Mouse (Mus musculus) hindbrain, embryonic 14.5 days (tissue): Measurements from ENCODE around the gene Cdca8. TPM values are rescaled to one million over a fixed set of nuclear protein-coding genes. Genes with fewer than 3 reads are reported as not detected.

Experiments
- ATAC-seq: fragments of 200-750 bp; cut with Nextera tagmentation; 2 replicates; pipeline ENCODE4 v1.8.0; 2017; ENCODE audit warnings: moderate number of reproducible peaks, mild to moderate bottlenecking, moderate TSS enrichment, moderate library complexity; ENCODE audit not compliant: low FRiP score
- DNase-seq: peaks from one replicate; pipeline ENCODE4 v3.0.0-alpha.2; 2015; ENCODE audit warnings: low spot score
- H3K27ac ChIP-seq: fragments of 300-500 bp; sonication (generic); 2 replicates; pipeline ENCODE4 v1.5.1; 2014; ENCODE audit warnings: mild to moderate bottlenecking, moderate library complexity
- H3K27me3 ChIP-seq: fragments of 300-500 bp; sonication (generic); 2 replicates; pipeline ENCODE4 v1.6.1; 2014; ENCODE audit warnings: mild to moderate bottlenecking, low read length, mixed read lengths; ENCODE audit not compliant: control insufficient read depth, insufficient read depth
- H3K36me3 ChIP-seq: fragments of 300-500 bp; sonication (generic); replicated peaks from 2 replicates; pipeline ENCODE4 v1.6.1; 2014; ENCODE audit not compliant: control insufficient read depth, insufficient read depth
- H3K4me1 ChIP-seq: fragments of 300-500 bp; sonication (generic); replicated peaks from 2 replicates; pipeline ENCODE4 v1.6.1; 2014; ENCODE audit warnings: antibody characterized with exemption, low read length, mixed read lengths; ENCODE audit not compliant: control insufficient read depth, insufficient read depth
- H3K4me2 ChIP-seq: fragments of 300-500 bp; sonication (generic); replicated peaks from 2 replicates; pipeline ENCODE4 v1.6.1; 2014; ENCODE audit warnings: mild to moderate bottlenecking, moderate library complexity
- H3K4me3 ChIP-seq: fragments of 300-500 bp; sonication (generic); replicated peaks from 2 replicates; pipeline ENCODE4 v1.5.1; 2014; ENCODE audit warnings: mild to moderate bottlenecking, low read length
- H3K9ac ChIP-seq: fragments of 300-500 bp; sonication (generic); 2 replicates; pipeline ENCODE4 v1.6.1; 2014
- H3K9me3 ChIP-seq: fragments of 300-500 bp; sonication (generic); 2 replicates; pipeline ENCODE4 v1.6.1; 2016; ENCODE audit warnings: low read length; ENCODE audit not compliant: control insufficient read depth
- WGBS: fragments of 180-500 bp; shearing (Covaris S2); extraction: QIAGEN DNeasy Blood & Tissue Kit; methylation state at CpG from one replicate; pipeline ENCODE4 v1.1.7; 2014; 5-methylcytosine and 5-hydroxymethylcytosine counted together
- polyA plus RNA-seq: library from polyadenylated mRNA; unstranded; fragments of >200 nt; fragmentation: Nextera tagmentation; extraction: Ambion mirVana; gene quantifications from 2 replicates; pipeline ENCODE4 v1.2.1, GENCODE M21; 2014

The Cdca8 gene
- polyA plus RNA-seq, 1 experiment from 2014 or later, result 19.0 TPM

GRCm38 (mm10) chr4:124960940-124961339 is 21.8 kb upstream of the Cdca8 start:
- 92% methylated on average over 11 of the region's 11 CpGs for WGBS

GRCm38 (mm10) chr4:124959062-124959461 is 20.0 kb upstream of the Cdca8 start:
- no peaks in the 10 kb centered on the region for H3K36me3 ChIP-seq
- no peak overlapping the region for H3K27ac ChIP-seq
- H3K9ac ChIP-seq, result no peak overlapping the region
- no peak overlapping the region for H3K4me3 ChIP-seq
- H3K9me3 ChIP-seq, result no peaks in the 10 kb centered on the region
- no peaks in the 10 kb centered on the region for H3K27me3 ChIP-seq
- DNase-seq, result no peak
- no peak overlapping the region for H3K4me2 ChIP-seq
- ATAC-seq, result no peak
- no peaks in the 10 kb centered on the region for H3K4me1 ChIP-seq
- WGBS, result 76% methylated on average over 11 of the region's 11 CpGs

More at GRCm38 (mm10) chr4:124960940-124961339, 21.8 kb upstream of the Cdca8 start:
- Histone ChIP-seq H3K9me3 (no peaks in the 10 kb centered on the region), H3K27ac (no peak overlapping the region), H3K4me1 (no peaks in the 10 kb centered on the region; the same call in 1 of the 2 replicates), H3K27me3 (no peaks in the 10 kb centered on the region), H3K4me2 (no peak overlapping the region), H3K36me3 (no peaks in the 10 kb centered on the region), H3K9ac (no peak overlapping the region), H3K4me3 (no peak overlapping the region)
- ATAC-seq (no peak), DNase-seq (no peak)

DNA sequence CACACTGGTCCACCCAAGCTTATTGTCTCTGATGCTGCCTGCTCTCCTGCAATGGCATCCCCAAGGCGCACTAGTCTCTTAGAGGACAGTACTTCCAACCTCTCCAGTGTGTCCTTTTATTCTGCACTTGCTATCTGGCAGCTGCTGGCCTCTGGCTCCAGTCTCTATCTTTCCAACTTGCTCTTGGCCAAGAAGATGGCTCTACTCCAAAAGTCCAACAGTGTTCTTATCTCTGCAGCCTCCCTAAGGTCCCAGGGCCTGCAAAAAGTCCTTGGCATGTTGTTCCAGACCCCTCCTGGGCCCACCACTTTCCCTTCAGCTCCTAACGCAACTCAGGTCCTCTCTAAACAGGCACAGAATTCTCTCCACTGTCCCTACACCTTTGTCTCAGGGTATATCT is 18.2 kb upstream of the Cdca8 start:
- H3K27ac ChIP-seq, result no peak overlapping the region
- no peaks in the 10 kb centered on the region for H3K27me3 ChIP-seq
- H3K36me3 ChIP-seq, result no peaks in the 10 kb centered on the region
- DNase-seq (no peak), ATAC-seq (no peak)
- no peak overlapping the region for H3K4me3 ChIP-seq
- no peaks in the 10 kb centered on the region for H3K9me3 ChIP-seq
- no peak overlapping the region for H3K4me2 ChIP-seq
- H3K9ac ChIP-seq, result no peak overlapping the region
- H3K4me1 ChIP-seq, result no peaks in the 10 kb centered on the region
- WGBS, result 84% methylated on average over 2 of the region's 2 CpGs

- no peaks in the 10 kb centered on the region for H3K9me3 ChIP-seq
- no peak overlapping the region for H3K4me2 ChIP-seq
- ATAC-seq (no peak), DNase-seq (no peak)
- H3K36me3 ChIP-seq, result no peaks in the 10 kb centered on the region
- H3K27me3 ChIP-seq, result no peaks in the 10 kb centered on the region
- H3K4me3 ChIP-seq, result no peak overlapping the region
- H3K4me1 ChIP-seq, result no peaks in the 10 kb centered on the region
- H3K27ac ChIP-seq, result no peak overlapping the region
- 79% methylated on average over 4 of the region's 4 CpGs for WGBS
- no peak overlapping the region for H3K9ac ChIP-seq
These were observed 14.4 kb upstream of the Cdca8 start for GRCm38 (mm10) chr4:124953546-124953945.

GRCm38 (mm10) chr4:124951036-124951433 is 11.9 kb upstream of the Cdca8 start:
- H3K9ac ChIP-seq, result no peak overlapping the region
- 45% methylated on average over 10 of the region's 10 CpGs for WGBS
- no peak for ATAC-seq

GRCm38 (mm10) chr4:124950181-124951035 is 11.3 kb upstream of the Cdca8 start:
- H3K9ac ChIP-seq, result no peak overlapping the region

More at GRCm38 (mm10) chr4:124951036-124951433, 11.9 kb upstream of the Cdca8 start:
- H3K4me2 ChIP-seq, result no peak overlapping the region
- H3K4me1 ChIP-seq, result no peaks in the 10 kb centered on the region
- H3K4me3 ChIP-seq, result no peak overlapping the region
- H3K9me3 ChIP-seq, result no peaks in the 10 kb centered on the region
- DNase-seq, result no peak
- H3K36me3 ChIP-seq, result 0 out of 2 replicates have a peak, but pooled peaks cover 2% of the 10 kb centered on the region
- H3K27ac ChIP-seq, result no peak overlapping the region
- H3K27me3 ChIP-seq, result no peaks in the 10 kb centered on the region

GRCm38 (mm10) chr4:124949488-124949887 is 10.4 kb upstream of the Cdca8 start:
- Histone ChIP-seq H3K9ac (no peak overlapping the region), H3K27ac (no peak overlapping the region), H3K27me3 (no peaks in the 10 kb centered on the region), H3K4me3 (no peak overlapping the region), H3K4me2 (no peak overlapping the region), H3K36me3 (0 out of 2 replicates have a peak, but pooled peaks cover 8% of the 10 kb centered on the region), H3K4me1 (no peaks in the 10 kb centered on the region), H3K9me3 (no peaks in the 10 kb centered on the region)
- 85% methylated on average over 3 of the region's 3 CpGs for WGBS
- no peak for DNase-seq
- ATAC-seq, result no peak; the same call in 1 of the 2 replicates

More at GRCm38 (mm10) chr4:124950181-124951035, 11.3 kb upstream of the Cdca8 start:
- H3K9me3 ChIP-seq, result no peaks in the 10 kb centered on the region
- H3K27me3 ChIP-seq, result no peaks in the 10 kb centered on the region
- no peak overlapping the region for H3K4me3 ChIP-seq
- DNase-seq, result no peak
- WGBS, result 85% methylated on average over 21 of the region's 21 CpGs
- H3K4me2 ChIP-seq, result no peak overlapping the region
- H3K36me3 ChIP-seq, result 0 out of 2 replicates have a peak, but pooled peaks cover 8% of the 10 kb centered on the region
- ATAC-seq, result no peak
- H3K27ac ChIP-seq, result no peak overlapping the region
- H3K4me1 ChIP-seq, result no peaks in the 10 kb centered on the region

DNA sequence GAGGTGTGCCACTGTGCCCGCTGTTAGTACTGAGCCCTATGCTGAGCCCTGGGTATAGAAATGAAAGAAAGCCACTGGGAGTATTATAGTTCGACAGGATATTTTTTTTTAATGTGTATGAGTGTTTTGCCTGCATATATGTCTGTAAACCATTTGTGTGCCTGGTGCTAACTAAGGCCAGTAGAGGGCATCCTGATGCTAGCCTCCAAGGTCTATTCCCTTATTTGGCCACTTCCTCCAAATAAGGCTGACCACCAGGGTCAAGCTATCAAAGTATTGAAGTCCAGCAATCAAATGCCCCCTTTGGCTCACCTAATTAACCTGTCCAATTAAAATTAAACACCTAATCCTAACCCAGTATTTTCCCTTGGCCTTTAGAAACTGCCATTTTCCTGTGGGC is 5.8 kb upstream of the Cdca8 start:
- no peak for DNase-seq
- no peak for ATAC-seq
- no peaks in the 10 kb centered on the region for H3K4me1 ChIP-seq
- H3K27me3 ChIP-seq, result no peaks in the 10 kb centered on the region
- no peak overlapping the region for H3K4me2 ChIP-seq
- H3K4me3 ChIP-seq, result no peak overlapping the region
- H3K36me3 ChIP-seq, result peaks cover 25% of the 10 kb centered on the region
- H3K27ac ChIP-seq, result no peak overlapping the region
- WGBS, result 76% methylated on average over 2 of the region's 2 CpGs
- no peak overlapping the region for H3K9ac ChIP-seq
- H3K9me3 ChIP-seq, result no peaks in the 10 kb centered on the region

DNA sequence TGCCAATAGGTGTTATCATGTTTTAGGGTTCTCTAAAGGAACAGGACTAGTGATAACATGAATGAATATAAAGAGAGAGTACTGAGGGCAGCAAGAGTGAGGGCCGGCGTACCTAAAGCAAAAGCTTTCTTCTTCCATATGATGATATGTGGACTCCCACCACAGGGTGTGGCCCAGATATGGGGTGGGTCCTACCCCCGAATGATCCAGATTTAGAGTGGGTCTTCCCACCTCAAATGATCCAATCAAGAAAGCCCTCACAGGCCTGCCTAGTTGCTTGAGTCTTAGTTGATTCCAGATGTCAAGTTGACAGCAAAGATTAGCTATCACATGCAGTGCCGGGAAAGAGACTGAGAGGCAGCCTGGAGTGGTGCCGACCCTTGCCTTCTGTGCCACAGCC is 4.7 kb upstream of the Cdca8 start:
- Histone ChIP-seq H3K9me3 (no peaks in the 10 kb centered on the region), H3K4me2 (no peak overlapping the region), H3K4me1 (no peaks in the 10 kb centered on the region), H3K27ac (no peak overlapping the region), H3K36me3 (peaks cover 32% of the 10 kb centered on the region), H3K9ac (no peak overlapping the region), H3K27me3 (no peaks in the 10 kb centered on the region), H3K4me3 (no peak overlapping the region)
- 95% methylated on average over 5 of the region's 5 CpGs for WGBS
- no peak for DNase-seq
- no peak for ATAC-seq
